Mouse (Mus musculus): ENCODE measurements around the gene Hpdl. TPM values are rescaled to one million over a fixed set of nuclear protein-coding genes. Genes with fewer than 3 reads are reported as not detected.

Gene Hpdl
- 0.22 and 1.2 TPM in 2 replicates for polyA plus RNA-seq (2014; fragmentation: Nextera tagmentation; extraction: Ambion mirVana)

GRCm38 (mm10) chr4:116821694-116822016 is at the start of gene Hpdl:
Gene Hpdl, minus strand, starts transcription at chr4:116821707.
- Histone ChIP-seq H3K9ac (replicated peaks; ENCODE audit: low read depth, low read length) (no peak within 1 kb of the TSS; the same call in 1 of the 2 replicates), H3K4me3 (ENCODE audit: low read depth, low read length) (peak within 1 kb of the TSS; percentile 44), H3K4me2 (replicated peaks; ENCODE audit: low read depth, low read length) (peak within 1 kb of the TSS; percentile 78), H3K4me1 (ENCODE audit: control insufficient read depth, insufficient read depth, low read length) (peaks cover 4% of the 10 kb centered on the region; the same call in 1 of the 2 replicates), H3K27me3 (ENCODE audit: control insufficient read depth, insufficient read depth, low read length) (no peaks in the 10 kb centered on the region; the same call in 1 of the 2 replicates), H3K36me3 (ENCODE audit: control insufficient read depth, insufficient read depth, low read length) (peaks cover 3% of the 10 kb centered on the region; the same call in 1 of the 2 replicates), H3K27ac (ENCODE audit: low read length) (no peak within 1 kb of the TSS), H3K9me3 (ENCODE audit: control insufficient read depth, low read depth, low read length) (no peaks in the 10 kb centered on the region)
- no peak for ATAC-seq (ENCODE audit: insufficient number of reproducible peaks, insufficient read depth, low FRiP score, low read depth)
- WGBS: 12% methylated on average over 9 of the region's 9 CpGs

GRCm38 (mm10) chr4:116869898-116870297 is 48.4 kb upstream of the Hpdl start:
- Histone ChIP-seq H3K4me1 (ENCODE audit: control insufficient read depth, insufficient read depth, low read length) (no peaks in the 10 kb centered on the region), H3K4me3 (ENCODE audit: low read depth, low read length) (no peak overlapping the region), H3K27ac (ENCODE audit: low read length) (no peak overlapping the region), H3K9ac (replicated peaks; ENCODE audit: low read depth, low read length) (no peak overlapping the region), H3K36me3 (ENCODE audit: control insufficient read depth, insufficient read depth, low read length) (no peaks in the 10 kb centered on the region), H3K27me3 (ENCODE audit: control insufficient read depth, insufficient read depth, low read length) (no peaks in the 10 kb centered on the region), H3K4me2 (replicated peaks; ENCODE audit: low read depth, low read length) (no peak overlapping the region), H3K9me3 (ENCODE audit: control insufficient read depth, low read depth, low read length) (no peaks in the 10 kb centered on the region)
- ATAC-seq (ENCODE audit: insufficient number of reproducible peaks, insufficient read depth, low FRiP score, low read depth): no peak
- WGBS: 70% methylated on average over 3 of the region's 3 CpGs

GRCm38 (mm10) chr4:116862023-116862422 is 40.5 kb upstream of the Hpdl start:
- no peak overlapping the region for H3K27ac ChIP-seq (ENCODE audit: low read length)
- no peak overlapping the region for H3K4me3 ChIP-seq (ENCODE audit: low read depth, low read length)
- H3K9ac ChIP-seq (replicated peaks; ENCODE audit: low read depth, low read length): no peak overlapping the region
- no peak for ATAC-seq (ENCODE audit: insufficient number of reproducible peaks, insufficient read depth, low FRiP score, low read depth)
- H3K9me3 ChIP-seq (ENCODE audit: control insufficient read depth, low read depth, low read length): no peaks in the 10 kb centered on the region
- 51% methylated on average over 8 of the region's 8 CpGs for WGBS
- no peaks in the 10 kb centered on the region for H3K27me3 ChIP-seq (ENCODE audit: control insufficient read depth, insufficient read depth, low read length)
- H3K4me1 ChIP-seq (ENCODE audit: control insufficient read depth, insufficient read depth, low read length): no peaks in the 10 kb centered on the region
- no peaks in the 10 kb centered on the region for H3K36me3 ChIP-seq (ENCODE audit: control insufficient read depth, insufficient read depth, low read length)
- no peak overlapping the region for H3K4me2 ChIP-seq (replicated peaks; ENCODE audit: low read depth, low read length)

- Histone ChIP-seq H3K4me1 (ENCODE audit: control insufficient read depth, insufficient read depth, low read length) (no peaks in the 10 kb centered on the region), H3K27ac (ENCODE audit: low read length) (no peak overlapping the region), H3K4me3 (ENCODE audit: low read depth, low read length) (no peak overlapping the region), H3K4me2 (replicated peaks; ENCODE audit: low read depth, low read length) (no peak overlapping the region), H3K27me3 (ENCODE audit: control insufficient read depth, insufficient read depth, low read length) (no peaks in the 10 kb centered on the region), H3K36me3 (ENCODE audit: control insufficient read depth, insufficient read depth, low read length) (no peaks in the 10 kb centered on the region), H3K9ac (replicated peaks; ENCODE audit: low read depth, low read length) (no peak overlapping the region), H3K9me3 (ENCODE audit: control insufficient read depth, low read depth, low read length) (no peaks in the 10 kb centered on the region)
- 63% methylated on average over 5 of the region's 5 CpGs for WGBS
- ATAC-seq (ENCODE audit: insufficient number of reproducible peaks, insufficient read depth, low FRiP score, low read depth): no peak
Observed at GRCm38 (mm10) chr4:116859711-116860110, 38.2 kb upstream of the Hpdl start.

GRCm38 (mm10) chr4:116857203-116857602 is 35.7 kb upstream of the Hpdl start:
- 90% methylated on average over 10 of the region's 10 CpGs for WGBS
- no peak for ATAC-seq (ENCODE audit: insufficient number of reproducible peaks, insufficient read depth, low FRiP score, low read depth)

GRCm38 (mm10) chr4:116854286-116854685 is 32.8 kb upstream of the Hpdl start:
- Histone ChIP-seq H3K9ac (replicated peaks; ENCODE audit: low read depth, low read length) (no peak overlapping the region), H3K4me1 (ENCODE audit: control insufficient read depth, insufficient read depth, low read length) (no peaks in the 10 kb centered on the region), H3K9me3 (ENCODE audit: control insufficient read depth, low read depth, low read length) (no peaks in the 10 kb centered on the region), H3K27ac (ENCODE audit: low read length) (no peak overlapping the region), H3K4me2 (replicated peaks; ENCODE audit: low read depth, low read length) (no peak overlapping the region), H3K27me3 (ENCODE audit: control insufficient read depth, insufficient read depth, low read length) (no peaks in the 10 kb centered on the region), H3K36me3 (ENCODE audit: control insufficient read depth, insufficient read depth, low read length) (no peaks in the 10 kb centered on the region), H3K4me3 (ENCODE audit: low read depth, low read length) (no peak overlapping the region)
- whole genome bisulfite sequencing: 16% methylated on average over 2 of the region's 2 CpGs
- ATAC-seq (ENCODE audit: insufficient number of reproducible peaks, insufficient read depth, low FRiP score, low read depth): no peak

More at GRCm38 (mm10) chr4:116857203-116857602, 35.7 kb upstream of the Hpdl start:
- no peak overlapping the region for H3K9ac ChIP-seq (replicated peaks; ENCODE audit: low read depth, low read length)
- H3K36me3 ChIP-seq (ENCODE audit: control insufficient read depth, insufficient read depth, low read length): no peaks in the 10 kb centered on the region
- no peak overlapping the region for H3K4me3 ChIP-seq (ENCODE audit: low read depth, low read length)
- H3K4me1 ChIP-seq (ENCODE audit: control insufficient read depth, insufficient read depth, low read length): no peaks in the 10 kb centered on the region
- no peaks in the 10 kb centered on the region for H3K9me3 ChIP-seq (ENCODE audit: control insufficient read depth, low read depth, low read length)
- H3K4me2 ChIP-seq (replicated peaks; ENCODE audit: low read depth, low read length): no peak overlapping the region
- H3K27me3 ChIP-seq (ENCODE audit: control insufficient read depth, insufficient read depth, low read length): no peaks in the 10 kb centered on the region
- H3K27ac ChIP-seq (ENCODE audit: low read length): no peak overlapping the region

GRCm38 (mm10) chr4:116849901-116850300 is 28.4 kb upstream of the Hpdl start:
- no peaks in the 10 kb centered on the region for H3K9me3 ChIP-seq (ENCODE audit: control insufficient read depth, low read depth, low read length)
- no peak overlapping the region for H3K27ac ChIP-seq (ENCODE audit: low read length)
- no peak overlapping the region for H3K4me2 ChIP-seq (replicated peaks; ENCODE audit: low read depth, low read length)
- H3K9ac ChIP-seq (replicated peaks; ENCODE audit: low read depth, low read length): no peak overlapping the region
- WGBS: 78% methylated on average over 3 of the region's 3 CpGs
- H3K27me3 ChIP-seq (ENCODE audit: control insufficient read depth, insufficient read depth, low read length): no peaks in the 10 kb centered on the region
- no peak overlapping the region for H3K4me3 ChIP-seq (ENCODE audit: low read depth, low read length)
- ATAC-seq (ENCODE audit: insufficient number of reproducible peaks, insufficient read depth, low FRiP score, low read depth): no peak
- no peaks in the 10 kb centered on the region for H3K4me1 ChIP-seq (ENCODE audit: control insufficient read depth, insufficient read depth, low read length)
- H3K36me3 ChIP-seq (ENCODE audit: control insufficient read depth, insufficient read depth, low read length): no peaks in the 10 kb centered on the region

GRCm38 (mm10) chr4:116844324-116844723 is 22.8 kb upstream of the Hpdl start:
- no peaks in the 10 kb centered on the region for H3K36me3 ChIP-seq (ENCODE audit: control insufficient read depth, insufficient read depth, low read length)
- no peaks in the 10 kb centered on the region for H3K4me1 ChIP-seq (ENCODE audit: control insufficient read depth, insufficient read depth, low read length)
- H3K4me3 ChIP-seq (ENCODE audit: low read depth, low read length): no peak overlapping the region
- H3K27ac ChIP-seq (ENCODE audit: low read length): no peak overlapping the region
- WGBS: 93% methylated on average over 3 of the region's 3 CpGs
- H3K4me2 ChIP-seq (replicated peaks; ENCODE audit: low read depth, low read length): no peak overlapping the region
- no peak overlapping the region for H3K9ac ChIP-seq (replicated peaks; ENCODE audit: low read depth, low read length)
- ATAC-seq (ENCODE audit: insufficient number of reproducible peaks, insufficient read depth, low FRiP score, low read depth): no peak
- peaks cover under 1% of the 10 kb centered on the region for H3K27me3 ChIP-seq (ENCODE audit: control insufficient read depth, insufficient read depth, low read length)
- no peaks in the 10 kb centered on the region for H3K9me3 ChIP-seq (ENCODE audit: control insufficient read depth, low read depth, low read length)

- Histone ChIP-seq H3K9ac (replicated peaks; ENCODE audit: low read depth, low read length) (no peak overlapping the region), H3K27ac (ENCODE audit: low read length) (no peak overlapping the region), H3K9me3 (ENCODE audit: control insufficient read depth, low read depth, low read length) (no peaks in the 10 kb centered on the region), H3K4me3 (ENCODE audit: low read depth, low read length) (no peak overlapping the region), H3K4me1 (ENCODE audit: control insufficient read depth, insufficient read depth, low read length) (no peaks in the 10 kb centered on the region), H3K4me2 (replicated peaks; ENCODE audit: low read depth, low read length) (no peak overlapping the region), H3K27me3 (ENCODE audit: control insufficient read depth, insufficient read depth, low read length) (peaks cover 3% of the 10 kb centered on the region), H3K36me3 (ENCODE audit: control insufficient read depth, insufficient read depth, low read length) (no peaks in the 10 kb centered on the region)
- no peak for ATAC-seq (ENCODE audit: insufficient number of reproducible peaks, insufficient read depth, low FRiP score, low read depth)
- whole genome bisulfite sequencing: 78% methylated on average over 6 of the region's 6 CpGs
Observed at GRCm38 (mm10) chr4:116840841-116841240, 19.3 kb upstream of the Hpdl start.

All from stomach, embryonic 14.5 days (tissue).